Mouse (Mus musculus) bone marrow, adult 2 months (tissue): Measurements from ENCODE around the gene Krtcap2.

Source experiments
- CTCF ChIP-seq: fragments of 200-500 bp; IDR thresholded peaks from 2 replicates; pipeline ENCODE4 v1.5.1; 2011; ENCODE audit warnings: low read length, control low read depth; ENCODE audit not compliant: control insufficient read depth, insufficient read depth
- POLR2A ChIP-seq: fragments of 200-500 bp; IDR thresholded peaks from 2 replicates; pipeline ENCODE4 v1.6.1; 2011; ENCODE audit warnings: low read depth, mild to moderate bottlenecking, control low read depth, low read length, borderline replicate concordance; ENCODE audit not compliant: control insufficient read depth

DNA sequence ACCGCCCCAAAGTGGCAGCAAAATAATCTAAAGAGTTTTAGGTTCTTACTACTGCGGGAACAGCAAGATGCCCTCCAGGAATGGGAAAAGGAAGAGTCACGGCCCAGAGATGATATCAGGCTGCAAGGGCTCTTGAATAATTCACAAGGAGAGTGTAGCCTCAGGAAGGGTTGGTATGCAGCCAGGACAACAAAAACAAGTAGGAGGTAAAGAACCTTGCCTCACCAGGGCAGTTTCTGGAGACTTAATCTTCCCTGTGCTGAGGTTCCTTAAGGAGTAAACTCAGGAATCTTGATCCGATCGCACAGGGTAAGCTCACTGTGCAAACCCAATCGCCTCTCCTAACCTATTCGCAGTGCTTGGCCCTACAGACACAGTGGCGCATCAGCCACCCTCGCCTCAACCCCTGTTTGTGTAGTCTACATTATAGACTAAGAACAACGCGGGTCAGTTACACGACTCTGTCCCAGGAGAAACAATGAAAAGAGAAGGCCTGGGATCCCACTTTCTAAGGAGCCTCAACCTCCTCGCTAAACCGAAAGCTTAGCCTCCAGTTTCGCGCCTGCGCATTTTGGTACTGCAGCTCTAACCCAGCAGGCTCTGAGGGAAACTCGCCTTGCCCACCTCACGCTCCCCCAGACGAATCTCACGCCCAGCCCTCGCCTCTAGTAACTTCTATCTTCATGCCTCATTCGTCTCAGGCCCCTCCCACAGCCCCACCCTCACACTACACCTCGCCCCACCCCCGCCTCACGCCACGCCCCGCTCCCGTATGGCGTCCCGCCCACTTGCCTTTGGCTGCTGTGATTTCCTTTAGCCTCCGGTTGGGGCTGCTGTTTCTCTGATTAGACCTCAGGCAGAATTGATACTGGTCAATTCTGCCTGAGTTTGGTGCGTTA, 49.5 kb upstream of the Krtcap2 start:
- peak; percentile 75; the same call in 1 of the 2 replicates for TF ChIP-seq POLR2A
- TF ChIP-seq CTCF, result peak; percentile 5; the same call in 1 of the 2 replicates
